Mouse (Mus musculus): ENCODE measurements around the gene Ccdc106. TPM values are rescaled to one million over a fixed set of nuclear protein-coding genes. Genes with fewer than 3 reads are reported as not detected.
A peak's percentile ranks its signal among the peaks of the same experiment; 100 is the strongest.

Ccdc106 gene
- polyA plus RNA-seq, 1 experiment from 2014 or later: 21.9 TPM

DNA sequence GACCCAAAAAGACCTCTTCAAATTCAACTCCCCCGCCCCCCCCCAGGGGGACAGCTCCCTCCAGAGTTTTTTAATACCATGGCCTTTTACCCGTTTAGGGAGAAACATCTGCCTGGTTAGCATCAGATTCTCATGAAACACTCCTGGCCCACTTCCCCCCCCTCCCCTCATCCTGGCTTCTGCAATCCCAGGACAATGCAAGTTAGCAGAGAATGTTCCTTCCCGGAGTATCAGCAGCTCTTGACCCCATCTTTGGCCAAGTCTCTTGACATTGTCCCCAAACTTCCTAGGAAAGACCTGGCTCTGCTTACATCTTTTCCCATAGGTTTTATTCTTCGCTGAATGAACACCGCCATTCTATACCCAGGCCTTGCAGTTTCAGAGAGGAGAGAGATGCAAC is 844 bp downstream of the Ccdc106 start:
- peak overlapping the region; percentile 91 for H3K27ac ChIP-seq (ENCODE audit: low read length)
- H3K9me3 ChIP-seq (replicated peaks; ENCODE audit: control insufficient read depth, low read length): no peaks in the 10 kb centered on the region
- no peaks in the 10 kb centered on the region for H3K27me3 ChIP-seq (ENCODE audit: control insufficient read depth, insufficient read depth, low read length)
- peaks cover 15% of the 10 kb centered on the region for H3K4me1 ChIP-seq (ENCODE audit: control insufficient read depth, insufficient read depth, low read length)
- H3K4me2 ChIP-seq (ENCODE audit: low read depth, low read length): peak overlapping the region; percentile 85
- peaks cover 6% of the 10 kb centered on the region; the same call in 1 of the 2 replicates for H3K36me3 ChIP-seq (ENCODE audit: control insufficient read depth, insufficient read depth, low read length)
- ATAC-seq (ENCODE audit: insufficient read depth, low FRiP score): no peak
- 43% methylated on average over 5 of the region's 5 CpGs for WGBS
- peak overlapping the region; percentile 97 for H3K9ac ChIP-seq (ENCODE audit: low read length)
- peak overlapping the region; percentile 84 for H3K4me3 ChIP-seq (replicated peaks; ENCODE audit: low read length)

DNA sequence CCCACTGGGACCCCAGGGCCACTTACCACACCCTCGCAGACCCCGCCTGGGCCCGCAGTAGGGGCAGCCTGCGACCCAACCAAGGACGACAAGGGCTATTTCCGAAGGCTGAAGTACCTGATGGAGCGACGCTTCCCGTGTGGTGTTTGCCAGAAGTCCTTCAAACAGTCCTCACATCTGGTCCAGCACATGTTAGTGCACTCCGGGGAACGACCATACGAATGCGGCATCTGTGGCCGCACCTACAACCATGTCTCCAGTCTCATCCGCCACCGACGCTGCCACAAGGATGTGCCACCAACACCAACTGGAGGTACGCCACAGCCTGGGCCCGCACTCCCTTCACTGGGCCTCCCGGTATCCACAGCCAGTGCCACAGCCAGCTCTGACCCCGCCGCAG is 9.2 kb downstream of the Ccdc106 start:
- Histone ChIP-seq H3K27ac (ENCODE audit: low read length) (no peak overlapping the region), H3K4me2 (ENCODE audit: low read depth, low read length) (no peak overlapping the region), H3K4me1 (ENCODE audit: control insufficient read depth, insufficient read depth, low read length) (no peaks in the 10 kb centered on the region), H3K9me3 (replicated peaks; ENCODE audit: control insufficient read depth, low read length) (peaks cover 38% of the 10 kb centered on the region), H3K36me3 (ENCODE audit: control insufficient read depth, insufficient read depth, low read length) (peaks cover 69% of the 10 kb centered on the region), H3K9ac (ENCODE audit: low read length) (no peak overlapping the region), H3K27me3 (ENCODE audit: control insufficient read depth, insufficient read depth, low read length) (no peaks in the 10 kb centered on the region), H3K4me3 (replicated peaks; ENCODE audit: low read length) (no peak overlapping the region)
- 95% methylated on average over 22 of the region's 22 CpGs for WGBS
- ATAC-seq (ENCODE audit: insufficient read depth, low FRiP score): no peak

DNA sequence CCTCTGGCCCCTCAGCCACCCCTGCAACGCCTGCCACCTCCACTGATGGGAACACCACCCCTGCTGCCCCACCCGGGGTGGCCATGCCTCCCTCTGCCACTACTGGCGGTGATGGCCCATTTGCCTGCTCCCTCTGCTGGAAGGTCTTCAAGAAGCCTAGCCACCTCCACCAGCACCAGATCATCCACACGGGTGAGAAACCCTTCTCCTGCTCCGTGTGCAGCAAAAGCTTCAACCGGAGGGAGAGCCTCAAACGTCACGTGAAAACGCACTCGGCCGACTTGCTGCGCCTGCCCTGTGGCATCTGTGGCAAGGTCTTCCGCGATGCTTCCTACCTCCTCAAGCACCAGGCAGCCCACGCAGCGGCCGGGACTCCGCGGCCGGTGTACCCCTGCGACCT is 9.6 kb downstream of the Ccdc106 start:
- Histone ChIP-seq H3K4me3 (replicated peaks; ENCODE audit: low read length) (no peak overlapping the region), H3K9ac (ENCODE audit: low read length) (no peak overlapping the region), H3K4me2 (ENCODE audit: low read depth, low read length) (no peak overlapping the region), H3K36me3 (ENCODE audit: control insufficient read depth, insufficient read depth, low read length) (peaks cover 73% of the 10 kb centered on the region), H3K27ac (ENCODE audit: low read length) (no peak overlapping the region), H3K4me1 (ENCODE audit: control insufficient read depth, insufficient read depth, low read length) (no peaks in the 10 kb centered on the region), H3K27me3 (ENCODE audit: control insufficient read depth, insufficient read depth, low read length) (no peaks in the 10 kb centered on the region), H3K9me3 (replicated peaks; ENCODE audit: control insufficient read depth, low read length) (peaks cover 38% of the 10 kb centered on the region)
- 93% methylated on average over 21 of the region's 21 CpGs for WGBS
- ATAC-seq (ENCODE audit: insufficient read depth, low FRiP score): no peak

DNA sequence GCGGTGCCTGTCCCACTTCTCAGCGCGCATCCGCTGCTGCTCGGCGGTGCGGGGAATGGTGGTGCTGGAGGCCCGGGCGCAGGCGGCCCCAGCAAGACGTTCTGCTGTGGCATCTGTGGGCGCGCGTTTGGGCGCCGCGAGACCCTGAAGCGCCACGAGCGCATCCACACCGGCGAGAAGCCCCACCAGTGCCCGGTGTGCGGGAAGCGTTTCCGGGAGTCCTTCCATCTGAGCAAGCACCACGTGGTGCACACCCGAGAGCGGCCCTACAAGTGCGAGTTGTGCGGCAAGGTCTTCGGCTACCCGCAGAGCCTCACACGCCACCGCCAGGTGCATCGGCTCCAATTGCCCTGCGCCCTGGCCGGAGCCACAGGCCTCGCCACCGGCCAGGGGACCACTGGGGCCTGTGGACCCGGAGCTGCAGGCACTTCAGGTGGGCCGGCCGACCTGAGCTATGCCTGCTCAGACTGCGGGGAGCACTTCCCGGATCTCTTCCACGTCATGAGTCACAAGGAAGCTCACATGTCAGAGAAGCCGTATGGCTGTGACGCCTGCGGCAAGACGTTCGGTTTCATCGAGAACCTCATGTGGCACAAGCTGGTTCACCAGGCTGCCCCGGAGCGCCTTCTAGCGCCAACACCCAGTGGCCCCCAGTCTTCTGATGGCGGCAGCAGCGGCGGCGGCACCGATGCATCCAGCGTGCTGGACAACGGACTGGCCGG is 10.4 kb downstream of the Ccdc106 start:
- no peak for ATAC-seq (ENCODE audit: insufficient read depth, low FRiP score)
- H3K9me3 ChIP-seq (replicated peaks; ENCODE audit: control insufficient read depth, low read length): peaks cover 38% of the 10 kb centered on the region
- no peak overlapping the region for H3K4me3 ChIP-seq (replicated peaks; ENCODE audit: low read length)
- H3K4me2 ChIP-seq (ENCODE audit: low read depth, low read length): no peak overlapping the region
- H3K36me3 ChIP-seq (ENCODE audit: control insufficient read depth, insufficient read depth, low read length): peaks cover 80% of the 10 kb centered on the region
- WGBS: 86% methylated on average over 63 of the region's 63 CpGs
- no peaks in the 10 kb centered on the region for H3K4me1 ChIP-seq (ENCODE audit: control insufficient read depth, insufficient read depth, low read length)
- no peaks in the 10 kb centered on the region for H3K27me3 ChIP-seq (ENCODE audit: control insufficient read depth, insufficient read depth, low read length)
- H3K9ac ChIP-seq (ENCODE audit: low read length): no peak overlapping the region
- H3K27ac ChIP-seq (ENCODE audit: low read length): no peak overlapping the region

DNA sequence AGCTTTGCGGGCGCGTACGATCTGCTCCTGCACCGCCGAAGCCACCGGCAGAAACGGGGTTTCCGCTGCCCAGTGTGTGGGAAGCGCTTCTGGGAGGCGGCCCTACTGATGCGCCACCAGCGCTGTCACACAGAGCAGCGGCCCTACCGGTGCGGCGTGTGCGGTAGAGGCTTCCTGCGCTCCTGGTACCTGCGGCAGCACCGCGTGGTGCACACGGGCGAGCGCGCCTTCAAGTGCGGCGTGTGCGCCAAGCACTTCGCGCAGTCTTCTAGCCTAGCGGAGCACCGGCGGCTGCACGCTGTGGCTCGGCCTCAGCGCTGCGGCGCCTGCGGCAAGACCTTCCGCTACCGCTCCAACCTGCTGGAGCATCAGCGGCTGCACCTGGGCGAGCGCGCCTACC is 11.1 kb downstream of the Ccdc106 start:
- ATAC-seq (ENCODE audit: insufficient read depth, low FRiP score): no peak
- no peaks in the 10 kb centered on the region for H3K4me1 ChIP-seq (ENCODE audit: control insufficient read depth, insufficient read depth, low read length)
- peaks cover 38% of the 10 kb centered on the region for H3K9me3 ChIP-seq (replicated peaks; ENCODE audit: control insufficient read depth, low read length)
- no peak overlapping the region for H3K4me3 ChIP-seq (replicated peaks; ENCODE audit: low read length)
- H3K36me3 ChIP-seq (ENCODE audit: control insufficient read depth, insufficient read depth, low read length): peaks cover 87% of the 10 kb centered on the region
- no peak overlapping the region for H3K4me2 ChIP-seq (ENCODE audit: low read depth, low read length)
- H3K27me3 ChIP-seq (ENCODE audit: control insufficient read depth, insufficient read depth, low read length): no peaks in the 10 kb centered on the region
- 85% methylated on average over 46 of the region's 46 CpGs for WGBS
- H3K27ac ChIP-seq (ENCODE audit: low read length): no peak overlapping the region
- H3K9ac ChIP-seq (ENCODE audit: low read length): no peak overlapping the region

DNA sequence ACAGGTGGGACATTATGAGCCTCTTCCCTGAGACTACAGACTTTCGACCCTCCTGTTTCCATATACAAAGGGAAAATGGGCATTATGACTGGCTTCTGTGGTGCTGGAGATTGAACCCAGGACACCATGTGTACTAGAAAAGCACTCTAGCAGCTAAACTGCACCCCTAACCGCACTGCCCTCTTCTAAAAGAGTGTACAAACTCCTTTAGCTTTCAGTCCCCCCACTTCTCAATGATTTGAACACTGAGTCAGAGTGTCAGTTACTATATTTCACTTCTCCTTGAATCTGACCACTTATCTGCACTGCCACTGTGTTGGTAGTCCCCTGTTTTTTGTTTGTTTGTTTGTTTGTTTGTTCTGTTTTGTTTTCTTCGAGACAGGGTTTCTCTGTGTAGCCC is 13.5 kb downstream of the Ccdc106 start, which contains the start of gene 4632433K11Rik:
TSS of gene 4632433K11Rik (plus strand) at position 301 of the 400 bp plus-strand sequence.
- 84% methylated on average over 3 of the region's 3 CpGs for WGBS
- Histone ChIP-seq H3K4me2 (ENCODE audit: low read depth, low read length) (no peak within 1 kb of the TSS), H3K9me3 (replicated peaks; ENCODE audit: control insufficient read depth, low read length) (peaks cover 36% of the 10 kb centered on the region), H3K27ac (ENCODE audit: low read length) (no peak within 1 kb of the TSS), H3K36me3 (ENCODE audit: control insufficient read depth, insufficient read depth, low read length) (peaks cover 74% of the 10 kb centered on the region), H3K4me3 (replicated peaks; ENCODE audit: low read length) (no peak within 1 kb of the TSS), H3K27me3 (ENCODE audit: control insufficient read depth, insufficient read depth, low read length) (no peaks in the 10 kb centered on the region), H3K4me1 (ENCODE audit: control insufficient read depth, insufficient read depth, low read length) (no peaks in the 10 kb centered on the region), H3K9ac (ENCODE audit: low read length) (no peak within 1 kb of the TSS)
- no peak for ATAC-seq (ENCODE audit: insufficient read depth, low FRiP score)

DNA sequence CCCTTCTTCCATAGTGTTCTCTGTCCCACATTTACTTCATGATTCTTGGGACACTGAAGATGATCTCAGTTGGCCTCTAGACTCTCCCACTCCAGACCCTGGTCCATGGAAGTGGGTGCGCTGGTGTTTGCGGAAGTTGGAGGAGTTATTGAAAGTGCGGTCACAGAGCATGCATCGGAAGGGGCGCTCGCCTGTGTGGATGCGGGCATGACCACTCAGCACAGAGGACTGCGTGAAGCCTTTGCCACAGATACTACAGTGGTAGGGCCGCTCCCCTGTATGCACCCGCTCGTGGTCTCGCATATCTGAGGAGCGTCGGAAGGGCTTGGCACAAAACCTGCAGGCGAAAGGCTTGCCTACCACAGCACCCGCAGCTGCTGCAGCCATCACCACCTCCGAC is 15.3 kb downstream of the Ccdc106 start:
- ATAC-seq (ENCODE audit: insufficient read depth, low FRiP score): no peak
- Histone ChIP-seq H3K9me3 (replicated peaks; ENCODE audit: control insufficient read depth, low read length) (peaks cover 18% of the 10 kb centered on the region), H3K4me2 (ENCODE audit: low read depth, low read length) (no peak overlapping the region), H3K27ac (ENCODE audit: low read length) (no peak overlapping the region), H3K4me3 (replicated peaks; ENCODE audit: low read length) (no peak overlapping the region), H3K9ac (ENCODE audit: low read length) (no peak overlapping the region), H3K4me1 (ENCODE audit: control insufficient read depth, insufficient read depth, low read length) (peaks cover 7% of the 10 kb centered on the region), H3K27me3 (ENCODE audit: control insufficient read depth, insufficient read depth, low read length) (no peaks in the 10 kb centered on the region), H3K36me3 (ENCODE audit: control insufficient read depth, insufficient read depth, low read length) (peaks cover 56% of the 10 kb centered on the region)
- 95% methylated on average over 17 of the region's 17 CpGs for WGBS

DNA sequence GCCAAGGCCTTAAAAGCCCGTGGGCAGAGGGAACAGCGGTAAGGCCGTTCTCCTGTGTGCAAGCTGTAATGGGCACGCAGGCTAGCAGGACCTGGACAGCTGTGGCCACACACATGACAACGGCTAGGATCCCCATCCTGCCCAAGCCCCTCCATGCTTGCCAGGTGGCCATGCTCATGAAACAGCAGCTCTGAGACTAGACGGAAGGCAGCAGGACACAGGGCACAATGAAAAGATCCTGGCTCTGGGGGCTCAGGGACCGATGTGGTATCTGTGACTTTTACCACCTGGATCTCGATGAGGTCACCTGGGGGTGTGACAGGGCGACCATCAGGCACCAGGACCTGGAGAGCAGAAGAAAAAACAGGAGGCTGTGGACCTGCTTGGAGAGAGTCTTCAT is 15.8 kb downstream of the Ccdc106 start:
- peaks cover 51% of the 10 kb centered on the region for H3K36me3 ChIP-seq (ENCODE audit: control insufficient read depth, insufficient read depth, low read length)
- H3K4me3 ChIP-seq (replicated peaks; ENCODE audit: low read length): no peak overlapping the region
- peaks cover 7% of the 10 kb centered on the region for H3K4me1 ChIP-seq (ENCODE audit: control insufficient read depth, insufficient read depth, low read length)
- peaks cover 12% of the 10 kb centered on the region for H3K9me3 ChIP-seq (replicated peaks; ENCODE audit: control insufficient read depth, low read length)
- no peaks in the 10 kb centered on the region for H3K27me3 ChIP-seq (ENCODE audit: control insufficient read depth, insufficient read depth, low read length)
- no peak overlapping the region for H3K4me2 ChIP-seq (ENCODE audit: low read depth, low read length)
- no peak for ATAC-seq (ENCODE audit: insufficient read depth, low FRiP score)
- no peak overlapping the region for H3K27ac ChIP-seq (ENCODE audit: low read length)
- 91% methylated on average over 9 of the region's 9 CpGs for WGBS
- no peak overlapping the region for H3K9ac ChIP-seq (ENCODE audit: low read length)

DNA sequence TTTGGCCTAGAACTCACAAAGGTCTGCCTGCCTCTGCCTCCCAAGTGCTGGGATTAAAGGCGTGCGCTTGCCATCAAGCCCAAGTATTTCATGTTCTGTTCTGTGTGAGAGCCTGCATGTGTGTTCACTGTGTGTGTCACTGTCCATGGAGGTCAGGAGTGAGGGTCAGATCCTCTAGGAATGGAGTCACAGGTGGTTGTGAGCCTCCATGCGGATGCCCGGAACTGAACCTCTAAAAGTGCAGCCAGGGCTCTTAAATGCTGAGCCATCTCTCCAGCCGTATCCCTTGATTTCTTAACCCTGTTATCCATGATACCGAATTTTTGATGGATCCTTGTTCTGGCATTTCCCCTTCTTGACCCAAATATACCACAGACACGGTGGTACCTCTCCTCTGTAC is 16.7 kb downstream of the Ccdc106 start:
- no peak overlapping the region for H3K27ac ChIP-seq (ENCODE audit: low read length)
- 92% methylated on average over 7 of the region's 7 CpGs for WGBS
- no peak overlapping the region for H3K4me3 ChIP-seq (replicated peaks; ENCODE audit: low read length)
- ATAC-seq (ENCODE audit: insufficient read depth, low FRiP score): no peak
- no peaks in the 10 kb centered on the region for H3K27me3 ChIP-seq (ENCODE audit: control insufficient read depth, insufficient read depth, low read length)
- H3K36me3 ChIP-seq (ENCODE audit: control insufficient read depth, insufficient read depth, low read length): peaks cover 42% of the 10 kb centered on the region
- H3K4me1 ChIP-seq (ENCODE audit: control insufficient read depth, insufficient read depth, low read length): peaks cover 7% of the 10 kb centered on the region
- H3K4me2 ChIP-seq (ENCODE audit: low read depth, low read length): no peak overlapping the region
- peaks cover 4% of the 10 kb centered on the region; the same call in 1 of the 2 replicates for H3K9me3 ChIP-seq (replicated peaks; ENCODE audit: control insufficient read depth, low read length)
- H3K9ac ChIP-seq (ENCODE audit: low read length): no peak overlapping the region

All from stomach, embryonic 16.5 days (tissue).